Mouse (Mus musculus): Measurements from ENCODE around the gene Rtf2. TPM values are rescaled to one million over a fixed set of nuclear protein-coding genes. Genes with fewer than 3 reads are reported as not detected.

Gene Rtf2
- polyA plus RNA-seq, 1 experiment, result 91.4 TPM

DNA sequence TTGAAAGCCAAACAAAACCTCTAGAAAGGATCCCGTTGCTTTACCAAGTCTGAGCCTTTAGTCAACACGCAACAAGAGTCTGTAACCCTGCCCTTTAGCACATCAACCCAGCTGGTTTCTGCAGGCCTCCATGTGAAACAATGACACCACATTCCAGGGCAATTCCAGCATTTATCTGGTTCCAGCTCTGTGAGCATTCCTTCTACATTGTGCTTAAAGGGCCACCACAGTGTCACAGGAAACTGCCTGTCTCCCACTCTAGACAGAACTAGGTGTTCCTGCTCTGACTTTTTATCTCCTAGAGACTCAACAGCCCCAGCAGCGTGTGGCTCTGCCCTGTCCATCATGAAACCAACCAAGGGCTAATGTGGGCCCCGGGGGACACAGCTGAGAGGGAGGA, 27.1 kb upstream of the Rtf2 start:
- Histone ChIP-seq H3K27ac (replicated peaks; ENCODE audit: low read depth, low read length) (no peak overlapping the region), H3K4me1 (ENCODE audit: control insufficient read depth, insufficient read depth, insufficient read length, low read length) (no peaks in the 10 kb centered on the region), H3K4me3 (ENCODE audit: insufficient read depth, low read depth, low read length) (no peak overlapping the region)

DNA sequence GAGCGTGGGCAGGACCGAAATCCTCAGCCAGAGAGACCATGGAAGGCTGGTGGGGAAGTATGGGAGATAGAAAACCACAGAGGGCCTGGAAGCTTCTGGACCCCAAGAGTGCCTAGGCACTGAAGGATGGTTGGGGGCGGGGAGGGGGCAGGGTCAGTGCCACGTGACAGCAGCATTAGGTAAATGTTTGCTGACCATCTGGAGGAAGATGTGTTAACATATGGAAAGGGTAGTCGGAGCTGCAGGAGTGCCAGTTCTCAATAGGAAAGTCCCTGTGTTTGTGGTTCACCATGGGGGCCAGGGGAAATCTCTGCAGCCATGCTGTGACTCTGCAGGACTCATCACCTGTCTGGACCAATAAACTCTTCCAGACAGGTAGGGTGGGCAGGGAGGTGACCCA, 26.5 kb upstream of the Rtf2 start:
- H3K4me3 ChIP-seq (ENCODE audit: insufficient read depth, low read depth, low read length), result no peak overlapping the region
- no peaks in the 10 kb centered on the region for H3K4me1 ChIP-seq (ENCODE audit: control insufficient read depth, insufficient read depth, insufficient read length, low read length)
- H3K27ac ChIP-seq (replicated peaks; ENCODE audit: low read depth, low read length), result no peak overlapping the region

DNA sequence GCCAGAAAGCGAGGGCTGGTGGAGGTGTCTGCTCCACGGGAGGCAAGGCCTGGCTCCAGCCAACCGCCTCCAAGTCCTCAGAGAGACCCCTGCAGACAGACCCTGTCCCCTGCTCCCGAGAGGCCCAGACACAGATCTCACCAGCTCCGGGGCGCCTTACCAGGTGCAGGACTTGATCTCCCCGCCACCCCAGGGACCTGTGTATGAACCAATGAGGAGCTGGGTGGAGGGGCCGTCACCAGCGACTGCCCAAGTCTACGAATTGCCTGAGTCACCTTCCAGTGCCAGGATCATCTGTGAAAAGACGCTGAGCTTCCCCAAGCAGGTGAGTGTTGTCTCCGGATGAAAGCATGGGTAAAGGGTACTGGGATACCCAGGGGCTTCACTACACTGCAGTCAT, 24.1 kb upstream of the Rtf2 start:
- Histone ChIP-seq H3K4me1 (ENCODE audit: control insufficient read depth, insufficient read depth, insufficient read length, low read length) (no peaks in the 10 kb centered on the region), H3K27ac (replicated peaks; ENCODE audit: low read depth, low read length) (no peak overlapping the region), H3K4me3 (ENCODE audit: insufficient read depth, low read depth, low read length) (no peak overlapping the region)

DNA sequence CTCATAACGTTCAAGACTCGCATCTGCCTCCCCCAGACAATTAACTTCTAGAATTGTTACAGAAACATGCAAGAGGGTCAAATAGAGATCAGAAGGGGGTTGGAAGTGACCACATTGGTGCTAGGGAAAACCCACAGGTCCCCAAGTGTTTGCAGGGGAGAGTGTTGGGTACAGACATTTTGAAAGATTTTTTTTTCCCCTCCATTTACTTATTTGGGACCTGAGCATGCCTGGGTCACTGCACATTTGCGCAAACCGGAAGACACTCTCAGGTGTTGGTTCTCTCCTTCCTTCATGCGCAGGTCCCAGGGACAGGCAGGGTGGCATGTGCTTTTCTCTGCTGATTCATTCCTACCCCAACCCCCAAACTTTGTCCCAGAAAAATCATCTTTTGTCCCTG, 23.5 kb upstream of the Rtf2 start:
- no peaks in the 10 kb centered on the region for H3K4me1 ChIP-seq (ENCODE audit: control insufficient read depth, insufficient read depth, insufficient read length, low read length)
- H3K27ac ChIP-seq (replicated peaks; ENCODE audit: low read depth, low read length), result no peak overlapping the region
- H3K4me3 ChIP-seq (ENCODE audit: insufficient read depth, low read depth, low read length), result no peak overlapping the region

DNA sequence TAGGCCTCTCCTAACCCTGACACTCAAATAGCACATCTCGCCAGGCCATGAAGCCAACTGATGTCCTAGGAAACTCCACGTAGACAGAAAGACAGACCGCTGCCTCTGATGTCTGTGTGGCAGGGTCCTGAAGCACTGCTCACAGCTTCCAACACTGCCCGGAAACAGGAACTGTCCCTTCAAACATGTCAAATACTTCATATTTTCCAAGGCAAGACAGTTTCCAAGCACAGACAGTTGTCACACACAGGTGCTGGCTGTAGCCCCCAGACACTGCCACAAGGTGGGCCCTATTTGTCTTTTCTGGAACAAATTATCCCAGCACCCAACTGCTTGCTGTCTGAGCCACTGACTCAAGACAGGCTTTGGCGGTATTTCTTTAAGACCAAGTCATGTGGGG, 22.1 kb upstream of the Rtf2 start:
- no peaks in the 10 kb centered on the region for H3K4me1 ChIP-seq (ENCODE audit: control insufficient read depth, insufficient read depth, insufficient read length, low read length)
- no peak overlapping the region for H3K4me3 ChIP-seq (ENCODE audit: insufficient read depth, low read depth, low read length)
- H3K27ac ChIP-seq (replicated peaks; ENCODE audit: low read depth, low read length), result no peak overlapping the region

DNA sequence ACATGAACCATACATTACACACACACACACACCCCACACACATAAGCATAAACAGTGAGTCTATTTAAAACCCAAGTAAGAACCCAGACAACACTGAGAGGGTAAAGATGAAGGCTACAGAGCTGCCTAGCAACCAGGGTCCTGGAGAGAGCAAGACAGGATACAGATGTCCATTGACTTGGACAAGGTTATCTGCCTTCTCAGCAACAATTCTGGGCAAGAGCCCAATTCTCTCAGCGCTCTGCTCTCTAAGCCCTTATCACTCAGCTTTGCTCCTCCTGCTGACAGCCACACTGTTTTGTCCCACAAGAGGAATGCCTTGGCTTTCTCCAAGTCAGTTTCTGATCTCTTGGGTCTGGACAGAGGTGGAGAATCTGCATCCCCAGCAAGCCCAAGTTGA, 9.7 kb upstream of the Rtf2 start:
- Histone ChIP-seq H3K4me1 (ENCODE audit: control insufficient read depth, insufficient read depth, insufficient read length, low read length) (no peaks in the 10 kb centered on the region), H3K27ac (replicated peaks; ENCODE audit: low read depth, low read length) (no peak overlapping the region), H3K4me3 (ENCODE audit: insufficient read depth, low read depth, low read length) (no peak overlapping the region)

DNA sequence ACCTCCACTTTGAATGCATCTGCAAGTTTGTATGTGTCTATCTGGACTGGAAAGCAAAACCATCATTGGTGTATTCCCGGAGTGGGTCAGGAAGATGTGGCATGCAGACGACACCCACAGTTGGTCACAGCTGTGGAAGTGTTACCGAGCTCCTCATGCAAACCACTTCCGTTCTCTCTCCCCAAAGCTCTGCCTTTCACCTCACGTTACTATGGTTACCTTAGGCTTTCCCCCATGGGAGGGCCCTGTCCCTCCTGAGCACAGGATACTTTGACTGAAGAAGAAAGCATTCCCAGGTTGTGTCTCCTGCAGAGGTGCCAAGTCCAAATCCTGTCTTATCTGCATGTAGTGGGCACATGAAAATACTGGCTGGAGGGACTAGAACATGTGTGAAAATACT, 6.6 kb upstream of the Rtf2 start:
- Histone ChIP-seq H3K4me1 (ENCODE audit: control insufficient read depth, insufficient read depth, insufficient read length, low read length) (no peaks in the 10 kb centered on the region), H3K4me3 (ENCODE audit: insufficient read depth, low read depth, low read length) (no peak overlapping the region), H3K27ac (replicated peaks; ENCODE audit: low read depth, low read length) (no peak overlapping the region)

DNA sequence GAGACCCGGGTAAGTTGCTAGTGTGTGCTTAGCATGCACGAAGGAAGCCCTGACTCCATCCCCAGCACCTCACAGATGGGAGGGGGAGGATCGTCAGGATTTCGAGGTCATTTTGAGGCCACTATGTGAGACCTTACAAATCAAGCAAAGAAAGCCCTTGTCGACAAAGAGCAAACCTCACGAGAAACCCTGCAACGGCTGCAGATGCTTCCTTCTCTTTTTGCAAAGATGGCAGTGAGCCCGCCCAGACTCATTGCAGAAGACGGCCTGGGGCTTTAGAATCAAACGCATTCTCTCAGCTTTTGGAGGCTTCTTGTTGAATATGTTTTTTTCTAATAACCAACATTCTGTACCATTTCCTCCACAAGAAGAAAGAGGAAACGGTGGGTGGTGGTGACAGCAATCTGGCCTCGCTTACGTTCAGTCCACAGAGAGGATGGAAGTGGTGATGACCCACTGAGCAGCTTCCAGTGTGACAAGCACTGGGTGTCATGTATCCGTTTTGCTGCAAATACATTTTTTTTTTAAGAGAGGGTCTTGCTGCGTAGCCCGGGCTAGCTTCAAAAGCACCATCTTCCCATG, 2.9 kb upstream of the Rtf2 start:
- Histone ChIP-seq H3K27ac (replicated peaks; ENCODE audit: low read depth, low read length) (peak overlapping the region; percentile 56), H3K4me3 (ENCODE audit: insufficient read depth, low read depth, low read length) (no peak overlapping the region), H3K4me1 (ENCODE audit: control insufficient read depth, insufficient read depth, insufficient read length, low read length) (peaks cover 10% of the 10 kb centered on the region; the same call in 1 of the 2 replicates)

DNA sequence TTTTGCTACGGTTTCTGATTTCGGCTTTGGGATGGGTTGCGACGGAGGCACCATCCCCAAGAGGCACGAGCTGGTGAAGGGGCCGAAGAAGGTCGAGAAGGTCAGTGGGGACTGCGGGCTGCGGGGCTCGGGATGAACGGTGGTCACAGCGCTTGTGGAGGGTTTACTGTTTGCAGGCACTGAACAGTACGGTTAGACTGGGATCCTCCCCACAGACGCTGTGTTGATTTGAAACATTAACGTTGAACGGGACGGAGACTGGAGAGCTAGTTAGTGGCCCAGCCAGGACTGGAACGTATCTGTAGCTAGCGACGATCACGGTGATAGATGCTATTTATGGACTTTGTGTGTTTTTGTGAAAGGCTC, 267 bp downstream of the Rtf2 start:
- peak overlapping the region; percentile 93 for H3K4me3 ChIP-seq (ENCODE audit: insufficient read depth, low read depth, low read length)
- peaks cover 12% of the 10 kb centered on the region; the same call in 1 of the 2 replicates for H3K4me1 ChIP-seq (ENCODE audit: control insufficient read depth, insufficient read depth, insufficient read length, low read length)
- H3K27ac ChIP-seq (replicated peaks; ENCODE audit: low read depth, low read length), result peak overlapping the region; percentile 77

DNA sequence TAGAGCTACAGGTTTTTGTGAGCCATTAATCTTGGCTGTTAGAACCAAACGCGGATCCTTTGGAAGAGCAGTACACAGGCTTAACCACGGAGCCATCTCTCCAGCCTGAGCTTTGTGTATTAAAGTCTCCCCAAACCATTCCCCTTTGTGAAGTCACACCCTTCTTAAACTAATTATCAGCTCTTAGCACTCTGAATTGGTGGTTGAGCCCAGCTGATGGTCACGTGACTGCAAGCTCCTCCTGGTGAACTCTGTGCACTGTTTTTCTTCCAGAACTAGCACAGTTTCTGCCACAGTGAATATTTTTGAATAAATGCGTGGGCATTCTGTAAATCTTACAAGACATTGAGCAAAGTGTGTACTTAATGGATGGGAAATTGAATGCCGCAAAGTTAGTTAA, 820 bp downstream of the Rtf2 start:
- Histone ChIP-seq H3K27ac (replicated peaks; ENCODE audit: low read depth, low read length) (peak overlapping the region; percentile 77), H3K4me3 (ENCODE audit: insufficient read depth, low read depth, low read length) (peak overlapping the region; percentile 93), H3K4me1 (ENCODE audit: control insufficient read depth, insufficient read depth, insufficient read length, low read length) (peaks cover 12% of the 10 kb centered on the region; the same call in 1 of the 2 replicates)

DNA sequence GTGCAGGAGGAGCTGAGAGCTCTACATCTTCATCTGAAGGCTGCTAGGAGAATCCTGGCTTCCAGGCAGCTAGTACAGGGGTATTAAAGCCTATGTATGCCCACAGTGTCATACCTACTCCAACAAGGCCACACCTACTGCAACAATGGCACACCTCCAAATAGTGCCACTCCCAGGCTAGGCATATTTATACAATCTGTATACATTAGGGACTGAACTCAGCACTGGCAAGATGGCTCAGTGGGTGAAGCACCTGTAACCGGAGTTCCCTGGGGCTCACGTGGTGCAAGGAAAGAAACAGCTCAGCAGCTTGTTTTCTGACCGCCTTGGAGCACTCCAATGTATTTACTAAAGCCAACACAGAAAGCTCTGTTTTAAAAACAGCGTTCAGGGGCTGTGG, 5.3 kb downstream of the Rtf2 start:
- Histone ChIP-seq H3K27ac (replicated peaks; ENCODE audit: low read depth, low read length) (no peak overlapping the region), H3K4me3 (ENCODE audit: insufficient read depth, low read depth, low read length) (no peak overlapping the region), H3K4me1 (ENCODE audit: control insufficient read depth, insufficient read depth, insufficient read length, low read length) (peaks cover 7% of the 10 kb centered on the region; the same call in 1 of the 2 replicates)

DNA sequence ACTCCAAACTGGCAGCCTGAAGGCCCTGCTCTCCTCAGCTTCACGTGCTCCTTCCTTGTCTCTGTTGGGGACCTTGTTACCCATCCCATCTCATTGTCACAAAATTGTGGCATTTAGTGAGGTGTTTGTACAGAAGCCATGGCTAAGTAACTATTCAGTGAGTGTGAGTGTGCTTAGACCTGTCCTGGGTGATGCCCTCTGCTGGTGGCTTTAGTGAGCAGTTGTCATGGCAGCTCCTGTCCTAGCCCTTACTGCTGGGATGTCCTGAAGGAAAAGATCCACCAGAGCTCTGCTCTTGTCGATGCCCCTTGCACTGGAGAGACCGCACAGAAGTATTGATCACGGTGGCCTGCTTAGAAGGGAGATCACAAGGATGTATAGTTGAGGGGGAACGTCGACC, 7.0 kb downstream of the Rtf2 start:
- H3K27ac ChIP-seq (replicated peaks; ENCODE audit: low read depth, low read length), result no peak overlapping the region
- H3K4me3 ChIP-seq (ENCODE audit: insufficient read depth, low read depth, low read length), result no peak overlapping the region
- H3K4me1 ChIP-seq (ENCODE audit: control insufficient read depth, insufficient read depth, insufficient read length, low read length), result 0 out of 2 replicates have a peak, but pooled peaks cover 2% of the 10 kb centered on the region

DNA sequence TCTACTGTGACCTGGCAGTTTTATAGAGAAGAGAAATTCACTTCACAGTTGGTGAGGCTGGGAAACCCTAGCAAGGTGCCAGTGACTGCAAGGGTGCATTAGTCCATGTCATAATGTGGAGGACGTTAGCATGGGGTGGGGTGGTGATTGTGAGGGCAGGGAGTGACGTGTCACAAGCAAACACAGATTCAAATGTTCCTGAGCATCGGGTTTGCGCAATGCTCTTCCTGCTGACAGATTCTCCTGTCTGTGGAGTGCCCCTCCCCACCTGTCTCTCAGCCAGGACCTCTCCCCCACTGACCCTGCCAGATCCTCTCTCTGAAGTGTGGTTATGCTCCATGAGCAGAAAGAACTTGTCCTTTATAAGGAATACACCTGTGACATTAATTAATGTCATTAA, 8.0 kb downstream of the Rtf2 start:
- Histone ChIP-seq H3K4me3 (ENCODE audit: insufficient read depth, low read depth, low read length) (no peak overlapping the region), H3K4me1 (ENCODE audit: control insufficient read depth, insufficient read depth, insufficient read length, low read length) (no peaks in the 10 kb centered on the region), H3K27ac (replicated peaks; ENCODE audit: low read depth, low read length) (no peak overlapping the region)

DNA sequence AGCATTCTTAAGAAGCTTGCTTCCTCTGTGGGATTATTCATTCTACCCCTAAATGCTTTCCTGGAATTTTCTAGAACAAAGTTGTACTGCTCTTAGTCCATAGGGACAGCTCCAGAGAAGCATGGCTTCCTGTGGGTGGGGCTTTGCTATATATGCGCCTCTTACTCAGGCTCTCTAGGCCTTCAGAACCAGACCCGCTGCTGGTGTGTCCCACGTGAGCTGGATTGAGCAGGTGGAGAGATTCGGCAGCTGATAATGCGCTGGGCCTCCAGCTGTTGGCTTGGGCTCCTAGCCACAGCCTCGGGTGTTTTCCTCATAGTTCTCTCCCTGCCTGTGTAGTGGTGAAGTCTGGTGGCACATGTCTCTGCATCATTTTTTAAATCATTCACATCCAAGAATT, 10.3 kb downstream of the Rtf2 start:
- no peak overlapping the region for H3K4me3 ChIP-seq (ENCODE audit: insufficient read depth, low read depth, low read length)
- H3K4me1 ChIP-seq (ENCODE audit: control insufficient read depth, insufficient read depth, insufficient read length, low read length), result no peaks in the 10 kb centered on the region
- H3K27ac ChIP-seq (replicated peaks; ENCODE audit: low read depth, low read length), result no peak overlapping the region

DNA sequence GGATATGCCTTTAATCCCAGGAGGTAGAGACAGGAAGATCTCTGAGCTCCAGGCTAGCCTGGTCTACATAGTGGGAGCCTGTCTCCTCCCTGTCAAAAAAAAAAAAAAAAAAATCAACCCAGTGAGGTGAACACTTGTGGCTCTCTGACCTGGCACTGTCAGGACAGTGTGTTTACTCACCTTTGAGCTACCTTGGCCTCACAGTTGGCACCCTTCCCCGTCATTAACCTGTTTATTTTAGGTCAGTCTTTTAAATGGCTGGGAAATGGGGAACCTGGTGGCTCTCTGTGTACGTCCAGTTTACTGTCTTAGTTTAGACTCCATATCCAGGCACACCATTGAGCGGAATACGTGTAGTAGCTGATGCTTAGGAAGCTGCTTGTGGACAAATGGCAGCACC, 11.7 kb downstream of the Rtf2 start:
- no peak overlapping the region for H3K27ac ChIP-seq (replicated peaks; ENCODE audit: low read depth, low read length)
- no peaks in the 10 kb centered on the region for H3K4me1 ChIP-seq (ENCODE audit: control insufficient read depth, insufficient read depth, insufficient read length, low read length)
- no peak overlapping the region for H3K4me3 ChIP-seq (ENCODE audit: insufficient read depth, low read depth, low read length)

DNA sequence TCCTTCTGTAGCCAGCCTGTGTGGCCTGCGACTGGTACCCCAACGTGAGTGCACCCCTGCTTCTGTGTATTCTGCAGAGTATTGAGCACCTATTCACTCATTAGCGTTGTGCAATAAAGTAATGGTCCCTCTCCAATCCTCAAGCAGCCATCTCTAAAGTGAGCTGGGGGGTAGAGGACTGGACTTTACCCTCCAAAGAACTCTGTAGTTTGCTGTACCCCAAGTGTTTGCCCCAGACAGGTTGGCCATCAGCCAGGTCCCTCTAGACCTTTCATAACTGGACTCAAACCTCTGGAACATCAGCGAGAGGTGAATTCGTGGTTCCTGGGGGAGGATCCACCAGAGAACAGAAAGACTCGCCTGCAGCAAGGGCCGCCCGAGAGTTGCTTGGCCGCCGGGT, 12.1 kb downstream of the Rtf2 start:
- Histone ChIP-seq H3K4me1 (ENCODE audit: control insufficient read depth, insufficient read depth, insufficient read length, low read length) (no peaks in the 10 kb centered on the region), H3K4me3 (ENCODE audit: insufficient read depth, low read depth, low read length) (no peak overlapping the region), H3K27ac (replicated peaks; ENCODE audit: low read depth, low read length) (no peak overlapping the region)

DNA sequence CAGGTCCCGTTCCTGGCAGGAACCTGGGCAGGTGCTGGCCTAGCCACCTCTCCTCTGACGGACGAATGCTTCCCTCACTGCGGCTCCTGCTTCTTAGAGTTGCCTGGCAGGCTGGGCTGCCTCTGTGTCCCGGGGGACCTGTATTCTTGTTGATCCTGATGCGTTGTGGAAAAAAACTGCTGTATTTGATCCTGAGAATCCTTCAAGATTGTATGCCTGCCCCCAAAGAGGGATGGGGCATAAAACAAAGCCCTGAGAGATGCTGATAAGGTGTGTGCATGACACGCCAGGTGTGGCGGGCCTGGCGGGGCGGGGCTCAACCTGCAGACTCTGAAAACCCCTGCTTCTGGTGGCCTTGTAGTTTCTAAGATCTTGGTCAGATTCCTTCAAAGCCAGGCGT, 18.1 kb downstream of the Rtf2 start, which contains the start of gene Gcnt7:
Gcnt7 (minus strand) TSS at position 101 of the 400 bp plus-strand sequence.
- H3K4me3 ChIP-seq (ENCODE audit: insufficient read depth, low read depth, low read length), result no peak within 1 kb of the TSS
- H3K4me1 ChIP-seq (ENCODE audit: control insufficient read depth, insufficient read depth, insufficient read length, low read length), result peaks cover 6% of the 10 kb centered on the region; the same call in 1 of the 2 replicates
- no peak within 1 kb of the TSS for H3K27ac ChIP-seq (replicated peaks; ENCODE audit: low read depth, low read length)
